Mouse (Mus musculus): ENCODE measurements around the gene Slc25a24. TPM values are rescaled to one million over a fixed set of nuclear protein-coding genes. Genes with fewer than 3 reads are reported as not detected.

Gene Slc25a24
- polyA plus RNA-seq (2014; fragmentation: Nextera tagmentation; extraction: Ambion mirVana) = 4.7 and 5.0 TPM in 2 replicates

DNA sequence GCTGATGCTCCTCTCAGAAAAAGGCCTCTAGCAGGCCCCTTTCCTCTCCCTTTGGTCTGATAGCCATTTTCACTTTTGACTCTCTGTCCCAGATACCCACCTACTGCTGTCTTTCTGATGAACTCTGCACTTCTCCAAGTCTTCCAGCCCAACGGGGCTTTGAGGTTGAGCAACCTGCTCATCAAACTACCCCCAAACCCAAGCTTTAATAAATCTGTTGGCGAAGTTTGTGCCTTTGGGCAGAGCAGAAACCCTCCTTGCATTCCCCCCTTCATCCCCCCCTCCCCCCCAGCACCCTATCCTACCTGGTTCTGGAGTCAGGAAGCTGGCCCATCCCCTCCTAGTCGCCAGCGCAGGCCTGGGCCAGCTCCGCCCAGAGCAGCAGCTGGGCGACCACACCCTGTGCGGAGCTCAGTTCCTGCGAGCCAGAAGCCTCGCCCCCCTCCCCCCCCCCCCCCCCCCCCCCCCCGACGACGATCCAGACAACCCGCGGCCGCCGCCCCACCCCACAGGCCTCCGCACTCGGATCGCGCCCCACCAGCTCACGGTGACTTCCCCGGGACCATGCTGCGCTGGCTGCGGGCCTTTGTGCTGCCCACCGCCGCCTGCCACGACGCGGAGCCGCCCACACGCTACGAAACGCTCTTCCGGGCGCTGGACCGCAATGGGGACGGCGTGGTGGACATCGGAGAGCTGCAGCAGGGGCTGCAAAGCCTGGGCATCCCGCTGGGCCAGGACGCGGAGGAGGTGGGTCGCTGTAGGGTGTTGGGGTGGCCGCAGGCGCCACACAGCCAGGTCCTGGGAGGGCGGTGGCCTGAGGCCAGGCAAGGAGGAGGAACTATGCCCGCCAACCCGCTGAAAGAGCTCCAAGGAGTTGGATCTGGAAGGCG lies at the start of gene Slc25a24:
Gene Slc25a24 (plus strand): TSS at position 509 of the 890 bp plus-strand sequence.
- H3K4me2 ChIP-seq (ENCODE audit: low read length) = peak within 1 kb of the TSS; percentile 79
- no peaks in the 10 kb centered on the region for H3K36me3 ChIP-seq (ENCODE audit: control insufficient read depth, insufficient read depth, low read length)
- H3K4me1 ChIP-seq (ENCODE audit: control insufficient read depth, insufficient read depth, low read length) = no peaks in the 10 kb centered on the region; the same call in 1 of the 2 replicates
- 2% methylated on average over 29 of the region's 49 CpGs for WGBS
- H3K4me3 ChIP-seq (ENCODE audit: low read depth, low read length) = peak within 1 kb of the TSS; percentile 64
- H3K9me3 ChIP-seq (replicated peaks; ENCODE audit: control insufficient read depth, low read length) = no peaks in the 10 kb centered on the region
- peak within 1 kb of the TSS; percentile 44; the same call in 1 of the 2 replicates for H3K27ac ChIP-seq (ENCODE audit: low read depth, low read length)
- H3K27me3 ChIP-seq (replicated peaks; ENCODE audit: control insufficient read depth, insufficient read depth, low read length) = no peaks in the 10 kb centered on the region
- peak within 1 kb of the TSS; percentile 89 for H3K9ac ChIP-seq (ENCODE audit: low read length)
- ATAC-seq = peak; percentile 89
- peak; percentile 52 for DNase-seq (ENCODE audit: low spot score)

DNA sequence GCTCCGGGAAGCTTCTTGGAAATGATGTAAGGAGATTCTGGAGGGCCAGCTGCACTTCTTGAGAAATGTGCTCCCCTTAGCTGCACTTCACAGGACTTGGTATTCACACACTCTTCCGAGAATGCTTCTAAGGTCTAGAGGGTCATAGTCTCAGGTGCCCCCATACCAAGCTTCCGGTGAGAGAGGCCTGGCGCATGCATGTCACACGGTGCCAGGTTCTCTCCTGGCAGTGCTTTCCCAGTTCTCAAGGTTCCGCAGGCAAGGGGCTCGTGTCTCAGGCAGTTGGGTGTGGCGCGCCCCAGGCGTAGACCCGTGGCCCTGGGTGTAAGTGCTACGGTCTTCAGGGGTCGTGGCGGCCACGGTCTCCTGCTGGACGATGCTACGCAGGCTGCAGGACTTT lies 42.8 kb upstream of the Slc25a24 start, which contains the start of gene Slc25a54:
Gene Slc25a54 (plus strand): TSS at position 301 of the 400 bp plus-strand sequence.
- no peak within 1 kb of the TSS for H3K27ac ChIP-seq (ENCODE audit: low read depth, low read length)
- no peak for DNase-seq (ENCODE audit: low spot score)
- H3K4me1 ChIP-seq (ENCODE audit: control insufficient read depth, insufficient read depth, low read length) = no peaks in the 10 kb centered on the region
- H3K36me3 ChIP-seq (ENCODE audit: control insufficient read depth, insufficient read depth, low read length) = no peaks in the 10 kb centered on the region
- H3K9me3 ChIP-seq (replicated peaks; ENCODE audit: control insufficient read depth, low read length) = no peaks in the 10 kb centered on the region
- no peak within 1 kb of the TSS for H3K9ac ChIP-seq (ENCODE audit: low read length)
- ATAC-seq = no peak
- 96% methylated on average over 17 of the region's 17 CpGs for WGBS
- no peak within 1 kb of the TSS for H3K4me3 ChIP-seq (ENCODE audit: low read depth, low read length)
- H3K4me2 ChIP-seq (ENCODE audit: low read length) = no peak within 1 kb of the TSS
- no peaks in the 10 kb centered on the region for H3K27me3 ChIP-seq (replicated peaks; ENCODE audit: control insufficient read depth, insufficient read depth, low read length)

DNA sequence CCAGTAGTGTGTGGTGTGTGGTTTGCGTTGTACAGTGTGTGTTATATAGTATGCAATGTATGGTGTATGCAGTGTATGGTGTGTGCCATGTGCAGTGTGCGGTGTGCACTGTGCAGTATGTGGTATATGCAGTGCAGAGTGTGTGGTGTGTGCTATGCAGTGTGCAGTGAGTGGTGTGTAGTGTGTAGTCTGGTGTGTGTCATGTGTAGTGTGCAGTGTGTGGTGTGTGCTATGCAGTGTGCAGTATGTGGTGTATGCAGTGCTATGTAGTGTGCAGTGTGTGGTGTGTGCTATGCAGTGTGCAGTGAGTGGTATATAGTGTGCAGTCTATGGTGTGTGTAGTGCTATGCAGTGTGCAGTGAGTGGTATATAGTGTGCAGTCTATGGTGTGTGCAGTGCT lies 38.5 kb upstream of the Slc25a24 start:
- Histone ChIP-seq H3K9me3 (replicated peaks; ENCODE audit: control insufficient read depth, low read length) (no peaks in the 10 kb centered on the region), H3K4me2 (ENCODE audit: low read length) (no peak overlapping the region), H3K9ac (ENCODE audit: low read length) (no peak overlapping the region), H3K27ac (ENCODE audit: low read depth, low read length) (no peak overlapping the region), H3K36me3 (ENCODE audit: control insufficient read depth, insufficient read depth, low read length) (no peaks in the 10 kb centered on the region), H3K27me3 (replicated peaks; ENCODE audit: control insufficient read depth, insufficient read depth, low read length) (no peaks in the 10 kb centered on the region), H3K4me1 (ENCODE audit: control insufficient read depth, insufficient read depth, low read length) (no peaks in the 10 kb centered on the region), H3K4me3 (ENCODE audit: low read depth, low read length) (no peak overlapping the region)
- WGBS = 92% methylated on average over 2 of the region's 2 CpGs
- DNase-seq (ENCODE audit: low spot score) (no peak), ATAC-seq (no peak)

- Histone ChIP-seq H3K4me1 (ENCODE audit: control insufficient read depth, insufficient read depth, low read length) (no peaks in the 10 kb centered on the region), H3K9ac (ENCODE audit: low read length) (no peak overlapping the region), H3K27ac (ENCODE audit: low read depth, low read length) (no peak overlapping the region), H3K4me3 (ENCODE audit: low read depth, low read length) (no peak overlapping the region), H3K4me2 (ENCODE audit: low read length) (no peak overlapping the region), H3K9me3 (replicated peaks; ENCODE audit: control insufficient read depth, low read length) (no peaks in the 10 kb centered on the region), H3K27me3 (replicated peaks; ENCODE audit: control insufficient read depth, insufficient read depth, low read length) (no peaks in the 10 kb centered on the region), H3K36me3 (ENCODE audit: control insufficient read depth, insufficient read depth, low read length) (no peaks in the 10 kb centered on the region)
- ATAC-seq (no peak), DNase-seq (ENCODE audit: low spot score) (no peak)
- WGBS = 0% methylated on average over 2 of the region's 2 CpGs
These were observed 34.5 kb upstream of the Slc25a24 start for GRCm38 (mm10) chr3:109088460-109088859.

GRCm38 (mm10) chr3:109104702-109105101 lies 18.2 kb upstream of the Slc25a24 start:
- Histone ChIP-seq H3K36me3 (ENCODE audit: control insufficient read depth, insufficient read depth, low read length) (no peaks in the 10 kb centered on the region), H3K9me3 (replicated peaks; ENCODE audit: control insufficient read depth, low read length) (no peaks in the 10 kb centered on the region), H3K4me3 (ENCODE audit: low read depth, low read length) (no peak overlapping the region), H3K27ac (ENCODE audit: low read depth, low read length) (no peak overlapping the region), H3K27me3 (replicated peaks; ENCODE audit: control insufficient read depth, insufficient read depth, low read length) (no peaks in the 10 kb centered on the region), H3K4me1 (ENCODE audit: control insufficient read depth, insufficient read depth, low read length) (no peaks in the 10 kb centered on the region), H3K9ac (ENCODE audit: low read length) (no peak overlapping the region), H3K4me2 (ENCODE audit: low read length) (no peak overlapping the region)
- 70% methylated on average over 8 of the region's 8 CpGs for WGBS
- ATAC-seq = no peak
- no peak for DNase-seq (ENCODE audit: low spot score)

DNA sequence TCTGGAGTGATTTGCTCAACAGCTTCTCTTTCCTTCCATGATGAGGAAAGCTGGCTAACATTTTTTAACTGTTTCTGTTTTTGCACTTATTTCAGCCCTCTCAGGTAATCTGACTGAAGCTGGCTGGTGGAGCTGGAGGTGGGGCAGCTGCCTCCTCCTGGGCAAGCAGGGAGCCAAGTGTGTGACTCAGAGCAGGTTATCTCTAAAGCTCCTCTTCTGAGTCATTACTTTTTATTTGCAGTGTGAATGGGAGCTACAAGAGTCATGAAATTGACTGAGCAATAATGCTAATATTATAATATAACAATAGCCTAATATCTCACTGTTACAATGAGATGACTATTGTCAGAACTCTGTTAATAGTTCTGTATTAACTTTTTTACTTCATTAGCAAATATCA lies 5.8 kb upstream of the Slc25a24 start:
- no peaks in the 10 kb centered on the region for H3K27me3 ChIP-seq (replicated peaks; ENCODE audit: control insufficient read depth, insufficient read depth, low read length)
- H3K27ac ChIP-seq (ENCODE audit: low read depth, low read length) = no peak overlapping the region
- DNase-seq (ENCODE audit: low spot score) (no peak), ATAC-seq (no peak)
- H3K4me2 ChIP-seq (ENCODE audit: low read length) = no peak overlapping the region
- H3K9ac ChIP-seq (ENCODE audit: low read length) = no peak overlapping the region
- H3K36me3 ChIP-seq (ENCODE audit: control insufficient read depth, insufficient read depth, low read length) = no peaks in the 10 kb centered on the region
- H3K4me3 ChIP-seq (ENCODE audit: low read depth, low read length) = no peak overlapping the region
- H3K9me3 ChIP-seq (replicated peaks; ENCODE audit: control insufficient read depth, low read length) = no peaks in the 10 kb centered on the region
- no peaks in the 10 kb centered on the region for H3K4me1 ChIP-seq (ENCODE audit: control insufficient read depth, insufficient read depth, low read length)

DNA sequence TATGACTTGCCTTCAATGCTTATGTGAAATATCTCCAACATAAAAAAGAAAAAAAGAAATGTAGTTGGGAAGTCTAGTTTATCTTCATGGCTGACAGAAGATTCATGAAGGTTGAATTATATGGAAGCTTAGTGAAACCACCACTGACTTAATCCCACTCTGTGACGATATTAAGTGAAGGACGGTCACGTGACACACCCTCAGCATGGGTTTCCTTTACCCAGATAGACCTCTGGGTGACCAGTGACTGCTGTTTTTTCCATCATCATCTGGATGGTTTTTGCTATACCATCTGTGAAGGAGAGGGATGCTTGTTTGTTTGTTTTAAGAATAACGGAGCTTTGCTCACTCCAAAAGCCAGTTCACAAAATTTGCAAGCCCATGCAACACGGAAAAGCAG lies 3.4 kb upstream of the Slc25a24 start:
- Histone ChIP-seq H3K27ac (ENCODE audit: low read depth, low read length) (no peak overlapping the region), H3K4me2 (ENCODE audit: low read length) (no peak overlapping the region), H3K27me3 (replicated peaks; ENCODE audit: control insufficient read depth, insufficient read depth, low read length) (no peaks in the 10 kb centered on the region), H3K9ac (ENCODE audit: low read length) (no peak overlapping the region), H3K9me3 (replicated peaks; ENCODE audit: control insufficient read depth, low read length) (no peaks in the 10 kb centered on the region), H3K4me1 (ENCODE audit: control insufficient read depth, insufficient read depth, low read length) (no peaks in the 10 kb centered on the region; the same call in 1 of the 2 replicates), H3K36me3 (ENCODE audit: control insufficient read depth, insufficient read depth, low read length) (no peaks in the 10 kb centered on the region), H3K4me3 (ENCODE audit: low read depth, low read length) (no peak overlapping the region)
- no peak for DNase-seq (ENCODE audit: low spot score)
- WGBS = 82% methylated on average over 5 of the region's 5 CpGs
- ATAC-seq = no peak

DNA sequence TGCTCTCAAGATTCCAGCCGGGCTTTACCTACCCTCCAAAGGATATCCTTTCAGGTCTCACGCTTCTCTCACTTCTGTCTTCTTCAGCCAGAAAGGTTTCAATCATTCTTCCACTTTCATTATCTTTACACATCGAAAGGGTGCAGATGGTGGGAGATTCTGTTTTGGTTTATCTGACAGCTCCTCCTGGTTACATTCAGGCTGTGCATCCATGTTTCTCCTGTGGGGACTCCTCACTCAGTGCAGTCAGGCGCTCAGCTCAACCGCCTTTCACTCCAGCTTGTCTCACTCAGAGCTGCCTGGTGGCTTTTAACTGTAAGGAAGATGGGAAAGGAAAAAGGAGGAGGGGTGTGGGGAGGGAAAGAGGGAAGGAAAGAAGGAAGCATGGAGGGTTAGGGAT lies 3.0 kb upstream of the Slc25a24 start:
- H3K36me3 ChIP-seq (ENCODE audit: control insufficient read depth, insufficient read depth, low read length) = no peaks in the 10 kb centered on the region
- no peak overlapping the region for H3K4me3 ChIP-seq (ENCODE audit: low read depth, low read length)
- no peaks in the 10 kb centered on the region for H3K9me3 ChIP-seq (replicated peaks; ENCODE audit: control insufficient read depth, low read length)
- no peaks in the 10 kb centered on the region for H3K27me3 ChIP-seq (replicated peaks; ENCODE audit: control insufficient read depth, insufficient read depth, low read length)
- no peak overlapping the region for H3K9ac ChIP-seq (ENCODE audit: low read length)
- no peaks in the 10 kb centered on the region; the same call in 1 of the 2 replicates for H3K4me1 ChIP-seq (ENCODE audit: control insufficient read depth, insufficient read depth, low read length)
- ATAC-seq = peak; percentile 47; the same call in 1 of the 2 replicates
- DNase-seq (ENCODE audit: low spot score) = peak; percentile 65
- WGBS = 71% methylated on average over 5 of the region's 5 CpGs
- no peak overlapping the region for H3K27ac ChIP-seq (ENCODE audit: low read depth, low read length)
- H3K4me2 ChIP-seq (ENCODE audit: low read length) = no peak overlapping the region

- Histone ChIP-seq H3K4me1 (ENCODE audit: control insufficient read depth, insufficient read depth, low read length) (no peaks in the 10 kb centered on the region; the same call in 1 of the 2 replicates), H3K9ac (ENCODE audit: low read length) (peak overlapping the region; percentile 89), H3K4me2 (ENCODE audit: low read length) (peak overlapping the region; percentile 79), H3K9me3 (replicated peaks; ENCODE audit: control insufficient read depth, low read length) (no peaks in the 10 kb centered on the region), H3K27me3 (replicated peaks; ENCODE audit: control insufficient read depth, insufficient read depth, low read length) (no peaks in the 10 kb centered on the region), H3K4me3 (ENCODE audit: low read depth, low read length) (peak overlapping the region; percentile 64), H3K27ac (ENCODE audit: low read depth, low read length) (peak overlapping the region; percentile 44; the same call in 1 of the 2 replicates), H3K36me3 (ENCODE audit: control insufficient read depth, insufficient read depth, low read length) (no peaks in the 10 kb centered on the region)
- 15% methylated on average over 8 of the region's 8 CpGs for WGBS
- DNase-seq (ENCODE audit: low spot score) = peak; percentile 28
- peak; percentile 2; the same call in 1 of the 2 replicates for ATAC-seq
These were observed 607 bp downstream of the Slc25a24 start for GRCm38 (mm10) chr3:109123531-109123981.
